Mouse (Mus musculus) adrenal gland, adult 18-20 months (tissue): ENCODE data around the gene Jsrp1. TPM values are rescaled to one million over a fixed set of nuclear protein-coding genes. Genes with fewer than 3 reads are reported as not detected.

ENCODE experiments used
- DNase-seq, 2 experiments: peaks; one replicate each; pipeline ENCODE4 v3.0.0; 2021 to 2022; ENCODE audit warnings: low spot score in 2 of 2
- total RNA-seq, 2 experiments: library from RNA; stranded (reverse); gene quantifications; 1 replicate in 1 of 2; 2 replicates in 1 of 2; pipeline ENCODE4 v1.2.3; 2021

The Jsrp1 gene
- total RNA-seq, 2 experiments from 2014 or later: 4.0 to 7.3 TPM

DNA sequence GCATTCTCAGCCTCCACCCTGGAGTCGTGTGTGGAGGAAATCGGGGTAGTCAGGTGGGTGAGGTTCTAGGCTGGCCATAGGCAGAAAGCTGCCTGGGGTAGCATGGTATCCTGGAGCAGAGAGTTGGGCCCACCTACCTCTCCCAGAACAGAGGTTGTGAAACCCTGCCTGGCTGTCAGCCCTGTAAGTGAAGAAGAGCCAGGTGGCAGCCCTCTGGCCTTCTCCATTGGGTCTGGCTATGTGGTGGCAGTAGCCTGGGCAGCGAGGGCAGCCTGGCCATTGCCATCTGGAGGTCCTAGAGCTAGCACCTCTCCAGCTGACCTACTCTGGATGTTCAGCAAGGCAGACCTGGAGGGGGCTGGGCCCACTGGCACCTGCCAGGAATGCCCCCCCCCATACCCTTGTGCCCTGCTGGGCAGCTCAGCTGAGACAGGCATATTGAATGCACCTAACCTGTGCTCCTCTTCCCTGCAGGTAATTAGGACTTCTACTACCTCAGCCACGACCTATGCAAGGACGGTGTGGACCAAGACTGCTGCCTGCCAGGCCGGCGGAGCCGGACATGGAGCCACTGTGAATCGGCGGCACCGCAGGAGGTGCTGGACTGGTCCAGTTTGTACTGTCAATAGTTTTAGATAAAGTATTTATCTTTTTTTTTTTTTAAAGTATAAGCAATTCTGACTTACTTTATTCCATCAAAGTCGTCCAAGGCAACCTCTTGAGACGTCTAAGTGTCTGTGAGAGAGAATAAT is 20.1 kb downstream of the Jsrp1 start:
- DNase-seq: no peak

GRCm38 (mm10) chr10:80792175-80793032 is 20.9 kb downstream of the Jsrp1 start:
- no peak for DNase-seq

DNA sequence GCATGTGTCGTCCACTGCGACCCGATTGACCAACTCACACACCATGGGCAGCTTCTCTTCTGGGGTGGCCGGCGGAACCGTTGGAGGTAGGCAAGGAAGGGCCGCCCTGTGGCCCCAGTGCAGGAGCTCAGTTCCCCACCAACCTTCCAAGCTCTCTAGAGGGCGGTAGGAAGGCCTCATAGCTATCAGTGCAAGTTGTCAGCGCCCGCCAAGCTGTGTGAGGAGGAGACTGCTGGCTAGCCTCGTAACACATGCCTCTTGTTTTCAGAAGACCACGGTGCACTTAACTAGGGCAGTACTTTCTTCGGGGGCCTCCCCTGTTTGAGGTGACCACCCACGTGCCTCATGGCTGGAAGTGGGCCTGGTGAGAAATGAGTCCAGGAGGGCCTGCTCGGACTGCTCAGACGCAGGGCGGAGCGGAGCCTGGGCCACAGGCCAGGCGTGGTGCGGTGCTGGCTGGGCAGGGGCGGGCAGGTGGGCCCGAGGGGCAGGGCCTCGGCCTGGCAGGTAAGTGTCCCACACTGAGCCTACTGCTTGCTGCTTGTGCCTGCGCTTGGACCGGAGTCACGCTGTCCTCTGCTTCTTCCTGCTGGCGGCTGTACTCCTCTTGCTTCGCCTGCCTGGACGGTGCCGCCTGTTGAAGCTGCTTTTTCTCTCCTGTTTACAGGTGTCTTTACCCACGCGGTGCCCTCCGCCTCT is 21.7 kb downstream of the Jsrp1 start:
- DNase-seq: no peak

DNA sequence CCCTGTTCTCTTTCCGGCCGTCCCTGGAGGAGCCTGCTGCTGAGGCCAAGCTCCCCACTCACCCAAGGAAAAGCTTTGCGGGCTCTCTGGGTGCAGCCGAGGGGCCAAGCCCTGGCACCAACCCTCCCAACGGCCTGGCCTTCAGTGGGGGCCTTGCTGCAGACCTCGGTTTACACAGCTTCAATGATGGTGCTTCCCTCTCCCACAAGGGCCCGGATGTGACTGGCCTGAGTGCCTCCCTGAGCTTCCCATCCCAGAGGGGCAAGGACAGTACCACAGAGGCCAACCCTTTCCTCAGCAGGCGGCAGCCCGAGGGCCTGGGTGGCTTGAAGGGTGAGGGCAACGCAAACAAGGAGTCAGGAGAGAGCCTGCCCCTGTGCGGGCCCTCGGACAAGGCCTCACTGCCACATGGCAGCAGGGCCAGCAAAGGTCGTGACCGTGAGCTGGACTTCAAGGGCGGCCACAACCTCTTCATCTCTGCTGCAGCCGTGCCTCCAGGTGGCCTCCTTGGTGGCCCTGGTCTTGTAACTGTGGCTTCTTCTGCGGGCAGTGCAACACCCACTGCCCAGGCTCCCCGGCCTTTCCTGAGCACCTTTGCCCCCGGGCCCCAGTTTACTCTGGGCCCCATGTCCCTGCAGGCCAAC is 22.4 kb downstream of the Jsrp1 start:
- no peak for DNase-seq

DNA sequence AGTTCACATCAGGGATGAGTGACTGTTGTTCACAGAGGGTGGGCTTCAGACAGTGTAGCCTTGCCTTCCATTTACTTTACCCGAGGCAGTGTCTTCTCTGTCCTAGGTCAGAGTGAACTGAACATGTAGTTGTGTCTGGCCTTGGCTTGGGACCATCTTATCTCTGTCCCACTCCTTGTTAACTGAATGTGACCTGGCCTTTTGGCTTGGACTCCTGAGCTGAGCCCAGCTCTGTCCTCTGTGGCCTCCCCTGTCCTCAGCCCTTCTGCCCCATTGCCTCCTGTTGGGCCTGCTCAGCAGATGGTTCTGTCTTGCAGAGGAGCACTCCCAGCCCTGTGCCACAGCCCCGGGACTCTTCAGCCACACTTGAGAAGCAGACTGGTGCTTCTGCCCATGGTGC is 25.8 kb downstream of the Jsrp1 start:
- no peak for DNase-seq

- no peak for DNase-seq
Measured at GRCm38 (mm10) chr10:80785963-80786362, 27.3 kb downstream of the Jsrp1 start.

DNA sequence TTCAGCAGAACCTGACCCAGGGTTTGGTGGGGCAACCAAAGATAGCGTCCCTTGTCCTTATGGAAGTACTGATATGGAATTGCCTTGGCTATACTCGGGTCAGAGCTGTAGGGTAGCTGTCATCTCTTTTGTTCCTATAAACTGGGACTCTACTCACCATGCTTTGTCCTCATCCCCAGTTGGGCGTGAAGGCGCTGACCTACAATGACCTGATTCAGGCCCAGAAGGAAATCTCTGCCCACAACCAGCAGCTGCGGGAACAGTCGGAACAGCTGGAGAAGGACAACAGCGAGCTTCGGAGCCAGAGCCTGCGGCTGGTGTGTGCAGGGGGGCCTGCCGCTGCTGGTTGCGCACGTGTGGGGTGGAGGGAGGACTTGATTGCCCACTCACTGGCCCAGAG is 28.4 kb downstream of the Jsrp1 start:
- no peak for DNase-seq

DNA sequence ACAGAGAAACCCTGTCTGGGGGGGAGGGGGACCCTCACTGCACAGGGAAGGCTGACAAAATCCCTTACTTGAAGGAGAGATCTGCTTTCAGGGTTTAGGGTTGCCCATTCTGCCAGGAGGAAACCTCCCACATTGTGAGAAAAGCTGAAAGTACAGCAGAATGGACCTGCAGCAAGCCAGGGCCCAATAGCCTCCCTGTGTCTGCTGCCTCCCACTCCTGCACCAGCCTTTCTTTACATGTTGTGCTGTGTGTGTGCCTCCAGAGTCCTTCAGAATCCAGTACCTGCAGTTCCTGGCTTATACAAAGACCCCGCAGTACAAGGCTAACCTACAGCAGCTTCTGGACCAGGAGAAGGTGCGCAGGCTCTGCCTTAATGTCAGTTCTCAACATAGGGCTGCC is 29.0 kb downstream of the Jsrp1 start:
- DNase-seq: no peak

DNA sequence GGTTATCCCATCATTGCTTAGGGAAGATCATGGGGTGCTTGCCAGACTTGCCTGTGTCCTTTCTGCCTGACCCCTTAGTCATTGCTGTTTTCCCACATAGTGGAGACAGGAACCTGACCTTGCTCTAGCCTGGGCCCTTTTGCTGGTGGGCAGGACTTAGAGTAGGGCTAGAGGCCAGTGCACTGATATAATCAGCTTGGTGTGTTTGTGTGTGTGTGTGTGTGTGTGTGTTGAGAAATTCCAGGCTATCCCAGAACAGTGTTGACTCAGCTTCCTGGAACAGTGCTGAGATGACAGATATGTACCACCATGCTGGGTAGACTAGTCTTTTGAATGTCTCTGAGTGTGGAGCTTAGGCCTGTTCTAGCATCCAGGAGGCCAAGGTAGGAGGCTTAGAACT is 33.7 kb downstream of the Jsrp1 start:
- DNase-seq: no peak

DNA sequence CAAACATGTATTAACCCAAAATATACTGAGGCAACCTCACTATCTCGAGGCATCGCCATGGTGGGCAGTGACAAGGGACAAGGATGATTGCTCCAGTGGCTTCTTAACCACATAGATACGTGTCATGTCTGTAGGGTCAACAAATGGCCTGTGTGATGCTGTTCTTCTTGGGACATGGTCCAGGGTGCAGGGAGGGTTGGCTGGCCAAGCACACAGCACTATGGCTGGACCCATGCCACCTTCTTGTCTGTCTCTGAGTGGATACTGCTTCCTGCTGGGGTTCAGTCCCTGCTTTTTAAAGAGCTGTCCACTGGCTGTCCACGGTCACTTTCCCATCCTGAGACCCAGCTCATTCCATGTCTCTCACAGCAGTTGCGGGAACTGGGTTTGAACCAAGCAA is 36.2 kb downstream of the Jsrp1 start:
- DNase-seq: no peak

DNA sequence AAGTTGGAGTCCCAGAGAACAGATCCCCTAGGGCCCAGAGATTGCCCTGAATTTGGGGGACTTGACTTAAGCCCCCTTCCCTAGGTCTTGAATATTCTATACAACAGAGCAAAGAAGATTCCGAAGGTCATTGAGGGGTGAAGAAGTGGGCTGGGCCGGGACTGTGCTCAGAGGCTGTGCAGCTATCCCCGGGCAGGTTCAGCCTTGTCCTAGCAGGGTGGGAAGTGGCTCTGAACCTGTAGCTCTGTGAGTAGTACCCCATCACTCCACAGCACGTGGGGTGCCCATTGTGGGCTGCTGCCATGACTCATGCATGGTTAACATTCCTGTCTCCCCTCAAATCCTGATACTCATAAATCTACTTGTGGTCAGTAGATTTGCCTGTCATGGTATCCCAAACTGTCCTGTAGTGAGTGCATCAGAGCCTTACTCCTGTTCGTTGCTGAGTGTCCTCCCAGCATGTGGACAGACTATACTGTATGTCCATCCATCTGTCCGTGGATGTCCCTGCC is 36.9 kb downstream of the Jsrp1 start:
- DNase-seq: no peak

DNA sequence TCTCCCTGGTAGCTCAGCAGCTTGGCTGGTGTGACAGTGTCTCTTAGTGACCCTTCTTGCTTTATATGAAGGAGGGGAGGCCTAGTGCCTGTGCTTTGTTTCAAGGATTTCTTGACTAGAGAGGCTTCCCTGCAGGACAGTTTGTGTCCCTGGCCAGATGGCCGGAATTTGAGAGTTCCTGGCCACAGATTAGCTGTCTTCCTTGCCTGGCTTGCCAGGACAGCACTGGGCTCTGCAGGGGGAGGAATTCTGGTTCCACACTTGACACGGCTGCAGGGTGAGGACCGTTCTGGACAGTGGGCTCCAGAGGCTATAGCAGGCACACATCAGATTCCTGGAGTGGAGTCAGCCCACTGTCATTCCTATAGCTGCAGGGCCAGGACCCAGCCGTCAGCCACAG is 37.6 kb downstream of the Jsrp1 start:
- no peak for DNase-seq

GRCm38 (mm10) chr10:80774981-80775380 is 38.3 kb downstream of the Jsrp1 start:
- no peak for DNase-seq

- DNase-seq: peak; percentile 76 to 79
Measured at GRCm38 (mm10) chr10:80774549-80774948, 38.7 kb downstream of the Jsrp1 start.

- no peak for DNase-seq
Measured at GRCm38 (mm10) chr10:80773816-80774215, 39.5 kb downstream of the Jsrp1 start.

DNA sequence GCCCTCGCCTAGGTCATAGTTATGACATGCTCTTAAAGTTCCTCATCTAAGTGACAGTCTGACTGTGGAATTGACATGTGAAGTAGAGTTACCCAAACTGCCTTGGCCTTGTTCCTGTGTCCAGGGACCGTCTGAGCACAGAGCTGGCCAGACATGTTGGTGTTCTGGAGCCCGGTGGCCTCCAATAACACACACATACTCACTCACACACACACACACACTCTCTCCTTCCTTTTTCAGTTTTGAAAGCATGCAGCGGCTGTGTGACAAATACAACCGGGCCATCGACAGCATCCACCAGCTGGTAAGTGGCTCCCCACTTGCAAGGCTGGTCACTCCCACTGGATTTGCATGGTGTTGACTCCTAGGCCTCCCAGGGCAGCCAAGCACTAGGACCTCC is 44.9 kb downstream of the Jsrp1 start:
- DNase-seq: no peak

DNA sequence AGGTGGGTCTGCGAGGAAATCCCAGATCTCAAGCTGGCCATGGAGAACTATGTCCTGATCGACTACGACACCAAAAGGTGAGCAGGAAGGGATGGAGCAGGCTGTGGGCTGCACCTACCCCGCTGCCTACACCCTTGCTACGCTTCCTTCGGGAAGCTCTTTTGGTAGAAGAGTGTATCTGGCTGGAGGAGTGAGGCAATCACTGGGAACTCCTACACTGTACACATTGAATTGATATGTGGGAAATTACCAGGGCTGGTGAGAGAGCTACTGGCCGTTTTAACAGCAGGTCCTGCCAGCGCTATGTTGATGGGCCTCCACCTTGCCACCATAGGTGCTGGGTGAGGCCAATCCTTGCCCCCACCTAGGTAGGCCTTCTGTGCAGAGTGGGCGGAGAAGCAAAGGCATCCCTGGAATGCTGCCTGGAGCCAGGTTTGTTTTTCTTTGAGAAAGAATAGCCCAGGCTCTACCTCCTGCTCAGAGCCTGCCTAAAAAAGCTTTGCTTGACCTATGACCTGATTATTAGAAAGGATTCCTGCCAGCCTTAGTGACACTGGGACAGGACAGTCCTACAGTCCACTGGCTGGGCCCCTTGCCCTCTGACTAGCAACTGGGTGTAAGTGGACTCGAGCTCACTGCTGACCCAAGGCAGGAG is 47.0 kb downstream of the Jsrp1 start:
- no peak for DNase-seq

DNA sequence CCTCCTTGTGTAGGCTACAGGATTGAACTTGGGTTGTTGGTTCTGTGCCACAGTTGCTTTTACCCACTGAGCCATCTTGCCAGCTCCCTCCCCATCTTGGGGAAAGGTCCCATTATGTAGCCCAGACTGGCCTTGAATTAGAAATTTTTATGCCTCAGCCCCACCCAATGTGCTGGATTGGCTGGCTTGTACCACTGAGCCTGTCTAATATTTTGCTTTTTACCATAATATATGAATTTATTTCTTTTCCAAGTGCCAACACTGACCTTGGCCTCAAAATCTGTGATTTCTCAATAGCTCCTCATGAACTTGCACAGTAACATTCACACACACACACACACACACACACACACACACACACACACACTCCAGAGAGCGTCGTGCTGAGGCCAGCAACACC is 47.6 kb downstream of the Jsrp1 start:
- no peak for DNase-seq

DNA sequence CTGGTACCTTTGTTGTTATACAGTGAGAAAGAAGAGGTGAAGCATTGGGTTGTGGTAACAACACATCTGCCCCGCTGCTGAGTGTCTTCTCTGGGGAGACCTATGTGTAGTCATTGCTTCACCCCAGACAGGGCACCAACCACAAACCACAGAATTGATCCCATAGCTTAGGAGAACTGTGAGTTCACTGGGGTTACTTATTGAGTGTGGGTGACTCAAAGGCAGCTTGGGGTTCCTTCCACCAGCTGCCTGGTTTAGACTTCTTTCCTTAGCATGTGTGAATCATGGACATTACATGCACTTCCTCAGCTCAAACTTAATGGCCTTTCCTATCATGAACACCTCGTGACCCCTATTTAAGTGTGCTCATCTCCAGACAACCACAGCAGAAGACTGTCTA is 49.8 kb downstream of the Jsrp1 start:
- no peak for DNase-seq

- no peak for DNase-seq
Measured at GRCm38 (mm10) chr10:80761821-80762220, 51.5 kb downstream of the Jsrp1 start.
